Mouse (Mus musculus) embryonic fibroblast, embryonic 13.5 days (primary cell): Measurements from ENCODE around the gene Wdr20rt. TPM values are rescaled to one million over a fixed set of nuclear protein-coding genes. Genes with fewer than 3 reads are reported as not detected.
A peak's percentile ranks its signal among the peaks of the same experiment; 100 is the strongest.
"Not testable (repeated sequence)": the region's sequence is repeated elsewhere in the genome, so short reads cannot be mapped to it uniquely, and the experiment has no call there.

Experiments
- H3K27ac ChIP-seq: 2 replicates; pipeline ENCODE4 v1.5.1; 2012; ENCODE audit warnings: low read length, control low read depth, inconsistent platforms; ENCODE audit not compliant: insufficient read depth
- H3K4me1 ChIP-seq: 2 replicates; pipeline ENCODE4 v1.6.1; 2011; ENCODE audit warnings: low read length; ENCODE audit not compliant: control insufficient read depth, insufficient read depth
- H3K4me3 ChIP-seq: 2 replicates; pipeline ENCODE4 v1.5.1; 2011; ENCODE audit warnings: mild to moderate bottlenecking, control low read depth, low read length; ENCODE audit not compliant: insufficient read depth
- CTCF ChIP-seq: IDR thresholded peaks from 2 replicates; pipeline ENCODE4 v1.5.1; 2011; ENCODE audit warnings: mild to moderate bottlenecking, control low read depth, low read length, moderate library complexity, borderline replicate concordance; ENCODE audit not compliant: insufficient read depth
- POLR2A ChIP-seq: IDR thresholded peaks from 2 replicates; pipeline ENCODE4 v1.6.1; 2011; ENCODE audit warnings: low read depth, mild to moderate bottlenecking, control low read depth, low read length, moderate library complexity
- polyA plus RNA-seq: library from polyadenylated mRNA; stranded (reverse); fragments of >200 nt; gene quantifications from 2 replicates; pipeline ENCODE4 v1.2.4, GENCODE M21; 2011; ENCODE audit warnings: low read depth; ENCODE audit not compliant: missing spikeins, insufficient read length

Gene Wdr20rt
- polyA plus RNA-seq, result 0.32 TPM in 1 of 2 replicates, not detected in the other

DNA sequence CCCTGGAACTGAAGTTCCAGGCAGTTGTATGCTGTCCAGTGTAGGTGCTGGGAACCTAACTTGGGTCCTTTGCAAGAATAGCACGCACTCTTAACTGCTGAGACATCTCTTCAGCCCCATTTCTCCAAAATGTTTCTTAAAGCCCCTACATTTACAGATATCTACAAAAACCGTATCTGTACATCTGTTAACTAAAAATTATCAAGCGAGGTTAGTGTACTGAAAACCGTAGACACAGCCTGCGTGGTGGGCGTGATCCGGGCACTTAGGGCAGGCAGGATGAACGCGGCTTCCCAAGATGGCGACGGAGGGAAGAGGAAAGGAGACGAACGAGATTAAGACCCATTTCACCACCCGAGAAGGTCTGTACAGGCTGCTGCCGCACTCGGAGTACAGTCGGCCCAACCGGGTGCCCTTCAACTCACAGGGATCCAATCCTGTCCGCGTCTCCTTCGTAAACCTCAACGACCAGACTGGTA is at the start of gene Wdr20rt:
Gene Wdr20rt, plus strand, starts transcription at position 51 of the 479 bp plus-strand sequence.
- Histone ChIP-seq H3K4me3 (no peak within 1 kb of the TSS), H3K4me1 (no peaks in the 10 kb centered on the region), H3K27ac (no peak within 1 kb of the TSS)
- TF ChIP-seq CTCF, result no peak
- no peak for TF ChIP-seq POLR2A

DNA sequence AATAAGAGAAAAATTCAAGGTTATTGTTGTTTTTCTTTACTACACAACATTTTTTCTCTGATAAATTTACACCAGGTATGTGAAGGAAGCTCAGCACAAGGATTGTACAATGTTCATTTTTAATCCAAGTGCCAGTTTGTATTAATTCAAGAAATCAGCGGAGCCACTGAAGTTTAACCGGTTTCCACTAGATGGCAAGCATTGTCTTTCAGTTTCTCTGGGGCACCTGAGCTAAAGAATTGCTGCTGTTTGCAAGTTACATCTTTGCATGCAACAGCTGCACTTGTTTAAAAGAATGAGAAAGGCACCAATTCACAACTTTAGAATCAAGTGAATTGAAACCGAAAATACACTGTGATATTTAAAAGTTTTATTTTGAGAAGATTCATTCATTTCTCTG is 38.0 kb upstream of the Wdr20rt start:
- TF ChIP-seq POLR2A, result no peak
- no peak for TF ChIP-seq CTCF
- Histone ChIP-seq H3K4me1 (no peaks in the 10 kb centered on the region), H3K4me3 (no peak overlapping the region), H3K27ac (no peak overlapping the region)

DNA sequence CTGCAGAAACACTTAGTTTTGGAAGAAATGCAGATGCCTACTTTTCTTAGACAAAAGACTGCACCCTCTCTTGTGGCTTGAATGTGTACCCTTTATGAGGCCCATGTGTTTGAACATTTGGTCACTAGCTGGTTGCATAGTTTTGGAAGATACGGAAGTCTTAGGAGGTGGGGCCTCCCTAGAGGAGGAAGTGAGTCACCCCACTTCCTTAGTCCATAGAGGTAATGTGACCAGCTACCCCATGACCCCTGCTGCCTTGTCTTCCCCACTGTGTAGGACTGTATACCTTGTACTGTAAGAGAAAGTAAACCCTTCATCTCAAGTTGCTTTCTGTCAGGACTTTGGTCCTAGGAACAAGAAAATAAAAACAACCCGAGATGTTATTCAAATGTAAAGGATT is 36.1 kb upstream of the Wdr20rt start:
- Histone ChIP-seq H3K27ac (no peak overlapping the region), H3K4me3 (no peak overlapping the region), H3K4me1 (peaks cover 2% of the 10 kb centered on the region; the same call in 1 of the 2 replicates)
- TF ChIP-seq POLR2A, result no peak
- no peak for TF ChIP-seq CTCF

DNA sequence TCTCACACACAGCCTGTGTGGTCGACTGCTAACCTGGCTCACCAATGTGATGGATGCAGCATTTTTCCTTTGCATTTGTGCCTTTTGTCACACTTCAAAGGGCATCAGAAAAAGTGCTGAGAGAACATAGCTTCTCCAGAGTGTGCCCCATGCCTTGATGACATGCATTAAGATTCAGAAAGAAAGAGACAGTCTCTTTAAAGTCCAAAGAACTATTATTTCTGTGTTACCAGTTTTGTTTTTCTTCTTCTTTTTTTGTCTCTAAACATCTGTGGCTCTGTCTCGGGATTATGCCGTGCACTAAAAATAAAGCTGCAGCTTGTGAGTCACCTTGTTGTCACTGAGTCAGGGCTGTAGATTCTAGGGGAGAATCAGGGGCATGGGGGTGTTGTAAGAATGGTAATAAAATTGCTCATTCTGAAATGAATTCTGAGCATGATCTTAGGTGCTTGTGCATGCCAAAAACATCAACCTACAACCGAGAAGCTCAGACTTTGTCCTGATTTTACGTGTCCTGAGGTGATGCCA is 31.2 kb upstream of the Wdr20rt start:
- Histone ChIP-seq H3K4me3 (no peak overlapping the region), H3K27ac (peak overlapping the region; percentile 72; the same call in 1 of the 2 replicates), H3K4me1 (peaks cover 2% of the 10 kb centered on the region)
- TF ChIP-seq POLR2A (no peak), CTCF (no peak)

DNA sequence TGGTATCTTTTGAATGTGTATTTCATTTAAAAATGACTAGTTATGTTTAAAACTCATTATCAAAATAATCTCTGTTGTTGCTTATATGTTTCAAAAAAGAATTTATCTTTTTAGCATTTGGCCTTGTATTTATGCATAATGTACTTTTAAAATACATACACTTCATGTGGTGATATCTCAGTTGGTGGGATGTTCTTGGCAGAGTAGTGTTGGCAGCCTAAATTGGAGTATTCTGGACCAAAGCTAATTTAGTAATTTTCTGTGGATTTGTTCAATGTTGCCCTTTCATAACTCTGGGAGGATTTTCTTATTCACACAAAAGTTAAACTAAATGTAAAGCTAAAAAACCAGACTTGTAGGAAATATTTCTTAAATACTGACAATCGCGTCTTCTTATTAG is 23.5 kb upstream of the Wdr20rt start:
- Histone ChIP-seq H3K4me1 (no peaks in the 10 kb centered on the region), H3K27ac (no peak overlapping the region), H3K4me3 (no peak overlapping the region)
- TF ChIP-seq CTCF, result no peak
- TF ChIP-seq POLR2A, result no peak

DNA sequence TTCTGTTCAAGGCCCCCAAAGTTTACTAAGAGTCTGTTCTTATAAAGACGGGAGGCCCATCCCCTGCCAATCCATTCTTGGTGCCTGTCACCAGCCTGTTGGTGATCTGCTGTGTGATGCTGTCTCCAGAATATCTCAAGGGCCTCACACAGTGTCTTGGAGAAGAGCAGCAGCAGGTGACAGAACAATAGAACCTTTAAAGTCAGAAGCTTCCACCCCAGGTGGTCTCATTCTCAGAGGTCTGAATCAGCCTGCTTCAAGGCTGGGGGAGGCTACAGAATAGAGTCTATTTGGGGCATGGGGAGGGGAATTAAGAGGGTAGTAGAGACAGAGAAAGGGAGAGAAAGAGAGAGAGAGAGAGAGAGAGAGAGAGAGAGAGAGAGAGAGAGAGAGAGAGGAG is 18.9 kb upstream of the Wdr20rt start:
- Histone ChIP-seq H3K4me3 (no peak overlapping the region), H3K4me1 (no peaks in the 10 kb centered on the region), H3K27ac (no peak overlapping the region)
- no peak for TF ChIP-seq CTCF
- TF ChIP-seq POLR2A, result no peak

DNA sequence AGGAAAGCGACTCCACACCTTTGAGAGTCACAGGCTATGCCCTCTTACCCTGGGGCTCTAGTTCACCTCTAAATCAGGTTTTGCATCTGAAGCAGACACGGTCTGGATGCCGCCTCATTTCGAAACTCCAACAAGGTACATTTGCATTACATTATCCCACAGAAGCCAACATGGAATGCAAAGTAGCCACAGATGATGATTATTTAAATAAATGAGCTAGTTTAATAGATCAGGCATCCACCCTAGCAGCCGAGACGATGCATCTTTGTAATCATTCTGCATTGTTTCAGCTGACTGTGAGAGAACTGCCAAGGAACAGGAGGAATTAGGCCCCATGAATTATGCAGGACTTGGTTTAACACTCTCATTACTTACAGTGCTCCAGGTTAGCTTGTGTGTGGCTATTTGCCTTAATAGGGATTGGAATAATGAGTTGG is 8.9 kb upstream of the Wdr20rt start:
- H3K27ac ChIP-seq, result no peak overlapping the region
- H3K4me1 ChIP-seq, result no peaks in the 10 kb centered on the region
- TF ChIP-seq CTCF (no peak), POLR2A (no peak)
- no peak overlapping the region for H3K4me3 ChIP-seq

DNA sequence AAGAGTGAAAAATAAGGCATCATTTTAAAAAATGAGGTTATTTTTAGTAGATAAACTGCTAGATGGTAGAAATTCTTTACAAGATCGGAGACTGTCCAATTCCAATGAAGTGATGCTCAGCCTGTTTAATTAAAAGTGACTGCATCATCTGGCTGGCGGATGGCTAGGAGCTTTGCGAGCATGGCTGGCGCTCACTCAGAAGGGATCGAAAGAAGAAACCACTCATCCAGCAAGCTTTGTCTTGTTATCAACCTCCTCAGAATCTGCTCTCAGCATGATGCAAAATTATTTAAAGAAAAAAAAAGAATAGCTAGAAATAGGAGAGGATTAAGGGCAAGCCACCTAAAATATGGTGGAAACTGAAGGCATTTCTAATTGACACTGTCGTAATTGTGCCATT is 3.3 kb downstream of the Wdr20rt start:
- TF ChIP-seq CTCF (no peak), POLR2A (no peak)
- Histone ChIP-seq H3K27ac (no peak overlapping the region), H3K4me1 (no peaks in the 10 kb centered on the region), H3K4me3 (no peak overlapping the region)

DNA sequence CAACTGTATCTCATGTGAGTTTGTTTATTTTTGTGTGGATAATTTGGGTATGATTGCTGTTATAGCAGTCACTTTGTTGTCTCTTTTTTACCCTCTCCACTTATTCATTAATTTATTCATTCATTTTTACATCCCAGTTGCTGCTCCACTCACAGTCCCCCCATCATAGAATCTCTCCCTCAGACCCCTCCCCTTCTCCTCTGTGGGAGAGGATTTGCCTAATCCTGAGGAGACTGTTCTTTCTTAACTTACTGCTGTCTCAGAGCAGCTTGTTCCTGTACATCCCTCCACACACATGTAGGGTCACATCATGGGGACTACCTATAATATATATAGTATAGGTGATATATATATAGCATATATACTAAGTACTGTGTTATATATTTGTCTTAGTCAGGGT is 3.7 kb downstream of the Wdr20rt start:
- Histone ChIP-seq H3K27ac (no peak overlapping the region), H3K4me3 (no peak overlapping the region), H3K4me1 (no peaks in the 10 kb centered on the region)
- TF ChIP-seq CTCF, result no peak
- TF ChIP-seq POLR2A, result no peak

DNA sequence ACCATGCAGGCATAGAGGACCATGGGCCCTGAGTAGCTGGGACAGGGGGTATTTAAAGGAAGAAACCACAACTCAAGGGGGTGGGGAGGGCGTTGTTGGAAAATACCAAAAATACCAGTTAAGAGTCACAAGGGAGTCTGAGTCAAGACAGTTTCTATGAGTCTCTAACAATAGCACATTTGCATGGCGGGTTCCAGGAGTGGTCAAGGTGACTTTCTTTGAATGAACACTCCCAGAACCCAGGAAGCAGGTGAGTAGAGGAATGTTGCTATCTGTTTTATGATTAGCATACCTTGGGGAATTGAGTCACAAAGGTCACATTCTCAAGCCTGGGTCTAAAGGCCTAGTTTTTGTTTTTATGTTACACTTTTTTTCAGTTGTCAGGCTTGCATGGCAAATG is 7.5 kb downstream of the Wdr20rt start:
- H3K27ac ChIP-seq, H3K4me3 ChIP-seq, H3K4me1 ChIP-seq: not testable (repeated sequence)
